Mouse (Mus musculus) ES-Bruce4 (cell line): ENCODE results near the gene Car1.

Experiments
- CTCF ChIP-seq: IDR thresholded peaks from one replicate; pipeline ENCODE4 v1.8.1; 2011; ENCODE audit warnings: low read depth, low read length
- POLR2A ChIP-seq: IDR thresholded peaks from one replicate; pipeline ENCODE4 v1.8.1; 2011; ENCODE audit warnings: low read length; ENCODE audit not compliant: insufficient read depth

DNA sequence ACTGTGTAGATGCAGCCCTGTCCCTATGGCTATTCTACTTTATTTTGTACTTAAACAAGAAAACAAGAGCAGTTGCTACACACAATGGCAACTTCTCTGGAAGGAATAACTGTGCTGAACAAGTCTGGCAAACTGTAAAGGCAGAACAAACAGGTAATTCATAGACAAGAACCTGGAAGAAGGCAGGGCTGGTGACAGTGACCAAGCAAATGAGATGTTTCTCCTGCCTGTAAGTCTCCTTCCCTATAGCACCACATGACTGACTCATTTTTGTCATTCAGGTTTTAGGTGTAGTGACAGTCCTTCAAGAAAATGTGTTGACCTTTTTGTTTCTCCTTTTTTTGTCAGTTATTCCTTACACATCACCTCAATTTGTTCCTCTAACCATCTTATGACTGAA is 16.1 kb downstream of the Car1 start:
- no peak for TF ChIP-seq CTCF
- TF ChIP-seq POLR2A, result no peak
